Mouse (Mus musculus) limb, embryonic 14.5 days (tissue): ENCODE measurements around the gene Hoxb4. TPM values are rescaled to one million over a fixed set of nuclear protein-coding genes. Genes with fewer than 3 reads are reported as not detected.

Experiments
- ATAC-seq: fragments of 200-750 bp; cut with Nextera tagmentation; 2 replicates; pipeline ENCODE4 v1.8.0; 2017; ENCODE audit warnings: low read depth, moderate number of reproducible peaks, moderate TSS enrichment; ENCODE audit not compliant: low FRiP score
- DNase-seq: peaks from one replicate; pipeline ENCODE4 v3.0.0-alpha.2; 2015; ENCODE audit warnings: low spot score
- H3K27ac ChIP-seq: fragments of 300-500 bp; sonication (generic); replicated peaks from 2 replicates; pipeline ENCODE4 v1.5.1; 2014; ENCODE audit warnings: low read depth, mild to moderate bottlenecking, low read length, moderate library complexity, mixed read lengths
- H3K27me3 ChIP-seq: fragments of 300-500 bp; sonication (generic); 2 replicates; pipeline ENCODE4 v1.6.1; 2014; ENCODE audit warnings: low read length, mixed read lengths; ENCODE audit not compliant: control insufficient read depth, insufficient read depth
- H3K36me3 ChIP-seq: fragments of 300-500 bp; sonication (generic); 2 replicates; pipeline ENCODE4 v1.6.1; 2014; ENCODE audit warnings: mild to moderate bottlenecking, low read length, moderate library complexity, mixed read lengths; ENCODE audit not compliant: control insufficient read depth, insufficient read depth
- H3K4me1 ChIP-seq: fragments of 300-500 bp; sonication (generic); 2 replicates; pipeline ENCODE4 v1.6.1; 2014; ENCODE audit warnings: antibody characterized with exemption, low read length, mixed read lengths; ENCODE audit not compliant: control insufficient read depth, insufficient read depth
- H3K4me2 ChIP-seq: fragments of 300-500 bp; sonication (generic); replicated peaks from 2 replicates; pipeline ENCODE4 v1.6.1; 2014; ENCODE audit warnings: low read depth, mild to moderate bottlenecking, low read length, moderate library complexity; ENCODE audit not compliant: severe bottlenecking
- H3K4me3 ChIP-seq: fragments of 300-500 bp; sonication (generic); replicated peaks from 2 replicates; pipeline ENCODE4 v1.5.1; 2014; ENCODE audit warnings: low read length
- H3K9ac ChIP-seq: fragments of 300-500 bp; sonication (generic); 2 replicates; pipeline ENCODE4 v1.6.1; 2014; ENCODE audit warnings: mild to moderate bottlenecking, low read depth, low read length, moderate library complexity; ENCODE audit not compliant: severe bottlenecking
- H3K9me3 ChIP-seq: fragments of 300-500 bp; sonication (generic); 2 replicates; pipeline ENCODE4 v1.6.1; 2016; ENCODE audit warnings: low read length; ENCODE audit not compliant: control insufficient read depth
- POLR2A ChIP-seq: fragments of 200-500 bp; IDR thresholded peaks from 2 replicates; pipeline ENCODE4 v1.8.0; 2012; ENCODE audit warnings: inconsistent platforms, mild to moderate bottlenecking, moderate library complexity, borderline replicate concordance; ENCODE audit not compliant: insufficient read depth, insufficient read length; ENCODE audit errors: extremely low read depth
- WGBS: fragments of 180-500 bp; shearing (Covaris S2); extraction: QIAGEN DNeasy Blood & Tissue Kit; methylation state at CpG from one replicate; pipeline ENCODE4 v1.1.7; 2014; 5-methylcytosine and 5-hydroxymethylcytosine counted together
- polyA plus RNA-seq, 2 experiments: library from polyadenylated mRNA; depleted of rRNA in 1 of 2; stranded (reverse) in 1 of 2; unstranded in 1 of 2; fragments of >200 nt; fragmentation: Nextera tagmentation in 1 of 2; extraction: Ambion mirVana in 1 of 2; gene quantifications; 2 replicates each; pipeline versions ENCODE4 v1.2.1 to v1.2.3; 2012 to 2014

Hoxb4 gene
- polyA plus RNA-seq, 2 experiments: 0.17 to 2.3 TPM

DNA sequence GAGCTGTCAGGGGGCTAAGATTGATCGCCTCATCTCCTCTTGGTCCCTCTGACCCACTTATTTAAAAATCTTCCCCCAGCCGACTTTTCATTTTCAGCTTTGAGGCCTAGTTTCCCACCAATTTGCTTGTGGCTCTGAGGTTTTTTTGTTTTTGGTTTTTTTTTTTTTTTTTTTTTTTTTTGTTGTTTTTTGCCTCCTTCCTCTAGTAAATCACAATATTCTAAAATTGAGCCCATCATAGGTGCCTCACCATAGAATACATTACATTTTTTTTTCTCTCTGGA, 32.2 kb downstream of the Hoxb4 start, which contains the start of gene Hoxb2:
Hoxb2 (plus strand) TSS at position 185 of the 284 bp plus-strand sequence.
- no peaks in the 10 kb centered on the region for H3K9me3 ChIP-seq
- H3K9ac ChIP-seq: no peak within 1 kb of the TSS
- no peaks in the 10 kb centered on the region for H3K36me3 ChIP-seq
- no peak within 1 kb of the TSS for H3K4me3 ChIP-seq
- WGBS: 12% methylated on average over 2 of the region's 2 CpGs
- TF ChIP-seq POLR2A: no peak
- ATAC-seq: no peak
- no peak within 1 kb of the TSS; the same call in 1 of the 2 replicates for H3K4me2 ChIP-seq
- H3K27me3 ChIP-seq: peaks cover 91% of the 10 kb centered on the region
- H3K27ac ChIP-seq: no peak within 1 kb of the TSS
- H3K4me1 ChIP-seq: peaks cover 4% of the 10 kb centered on the region; the same call in 1 of the 2 replicates
- DNase-seq: no peak

GRCm38 (mm10) chr11:96350791-96351190, 32.7 kb downstream of the Hoxb4 start:
- Histone ChIP-seq H3K9me3 (no peaks in the 10 kb centered on the region), H3K27ac (no peak overlapping the region), H3K27me3 (peaks cover 89% of the 10 kb centered on the region), H3K4me2 (no peak overlapping the region), H3K4me1 (peaks cover 4% of the 10 kb centered on the region; the same call in 1 of the 2 replicates), H3K4me3 (no peak overlapping the region), H3K36me3 (no peaks in the 10 kb centered on the region), H3K9ac (no peak overlapping the region)
- ATAC-seq (no peak), DNase-seq (no peak)
- 37% methylated on average over 2 of the region's 2 CpGs for WGBS
- TF ChIP-seq POLR2A: no peak

DNA sequence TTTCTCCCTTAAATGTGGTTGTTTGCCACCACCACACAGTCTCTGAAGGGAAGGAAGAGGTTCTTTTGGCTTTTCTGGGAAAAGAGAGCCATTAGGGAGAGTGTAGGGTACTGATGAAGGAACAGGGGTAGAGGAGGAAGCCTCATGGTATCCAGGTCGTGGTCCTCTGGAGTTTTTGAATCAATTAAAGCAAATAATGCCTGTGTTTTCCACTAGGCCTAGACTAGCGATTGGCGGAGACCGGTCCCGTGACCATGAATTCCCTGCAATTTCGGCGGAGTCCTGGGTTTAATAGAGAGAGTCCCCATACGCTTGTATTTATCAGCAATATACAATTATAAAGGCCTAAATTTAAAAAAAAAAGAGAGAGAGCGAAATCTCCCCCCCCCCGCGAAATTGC, 33.2 kb downstream of the Hoxb4 start:
- ATAC-seq (no peak), DNase-seq (peak; percentile 43)
- Histone ChIP-seq H3K9ac (no peak overlapping the region), H3K4me2 (peak overlapping the region; percentile 47; the same call in 1 of the 2 replicates), H3K27ac (no peak overlapping the region), H3K27me3 (peaks cover 89% of the 10 kb centered on the region), H3K36me3 (no peaks in the 10 kb centered on the region), H3K9me3 (no peaks in the 10 kb centered on the region), H3K4me1 (peaks cover 4% of the 10 kb centered on the region; the same call in 1 of the 2 replicates), H3K4me3 (peak overlapping the region; percentile 36)
- TF ChIP-seq POLR2A: no peak
- 5% methylated on average over 11 of the region's 11 CpGs for WGBS

GRCm38 (mm10) chr11:96351831-96352230, 33.8 kb downstream of the Hoxb4 start:
- TF ChIP-seq POLR2A: no peak
- DNase-seq: peak; percentile 47
- H3K9ac ChIP-seq: peak overlapping the region; percentile 28; the same call in 1 of the 2 replicates
- H3K4me3 ChIP-seq: peak overlapping the region; percentile 36
- peaks cover 4% of the 10 kb centered on the region; the same call in 1 of the 2 replicates for H3K4me1 ChIP-seq
- H3K4me2 ChIP-seq: peak overlapping the region; percentile 47; the same call in 1 of the 2 replicates
- ATAC-seq: no peak
- WGBS: 3% methylated on average over 21 of the region's 22 CpGs
- H3K36me3 ChIP-seq: no peaks in the 10 kb centered on the region
- 0 out of 2 replicates have a peak overlapping the region, but pooled peaks have one; percentile 61 for H3K27ac ChIP-seq
- peaks cover 89% of the 10 kb centered on the region for H3K27me3 ChIP-seq
- no peaks in the 10 kb centered on the region for H3K9me3 ChIP-seq

GRCm38 (mm10) chr11:96352691-96353521, 34.8 kb downstream of the Hoxb4 start:
- DNase-seq: peak; percentile 37
- Histone ChIP-seq H3K36me3 (no peaks in the 10 kb centered on the region), H3K4me3 (peak overlapping the region; percentile 36), H3K9ac (peak overlapping the region; percentile 53), H3K27me3 (peaks cover 91% of the 10 kb centered on the region), H3K9me3 (no peaks in the 10 kb centered on the region), H3K4me1 (peaks cover 4% of the 10 kb centered on the region; the same call in 1 of the 2 replicates), H3K4me2 (peak overlapping the region; percentile 47), H3K27ac (peak overlapping the region; percentile 61)
- 0 out of 2 replicates have a peak, but pooled peaks have one; percentile 28 for ATAC-seq
- 2% methylated on average over 63 of the region's 75 CpGs for WGBS
- no peak for TF ChIP-seq POLR2A
